26 mouse cellular contexts compared by ENCODE assay signal in genomic region chr12:9355512-9355911, GRCm38 (mm10).
"Had no signal": no experiment of that assay in that cellular context is flagged by ENCODE, and none has a peak within 500 bp of the region (broad histone marks: within the 10 kb centered on the region; RNA-seq: fewer than 3 reads in every experiment).

No protein-coding gene starts in this region.

- H3K4me2 ChIP-seq: embryonic facial prominence, embryonic 12.5 days; embryonic facial prominence, embryonic 13.5 days; embryonic facial prominence, embryonic 15.5 days; forebrain, embryonic 12.5 days; forebrain, embryonic 13.5 days; forebrain, embryonic 15.5 days; heart, embryonic 11.5 days had no signal

- H3K36me3 ChIP-seq: embryonic facial prominence, embryonic 10.5 days; embryonic facial prominence, embryonic 12.5 days; embryonic facial prominence, embryonic 13.5 days; embryonic facial prominence, embryonic 15.5 days; forebrain, embryonic 10.5 days; forebrain, embryonic 12.5 days; forebrain, embryonic 15.5 days; heart, embryonic 10.5 days had no signal

- DNase-seq: cerebellum, postnatal 10 days; cerebellum, postnatal 14 days; cerebellum, postnatal 25 days; cerebellum, postnatal 36 days; embryo, embryonic 11 days; forebrain, postnatal 0 days; gastrocnemius, adult 2 months; gastrocnemius, postnatal 10 days; gastrocnemius, postnatal 14 days; gastrocnemius, postnatal 25 days; gastrocnemius, postnatal 36 days; heart, adult 11 months; heart, adult 18-20 months; heart, adult 2 months had no signal

- H3K27me3 ChIP-seq: embryonic facial prominence, embryonic 12.5 days; embryonic facial prominence, embryonic 13.5 days; embryonic facial prominence, embryonic 15.5 days; forebrain, embryonic 12.5 days; forebrain, embryonic 13.5 days; forebrain, embryonic 15.5 days had no signal

- H3K4me3 ChIP-seq: embryonic facial prominence, embryonic 10.5 days; embryonic facial prominence, embryonic 12.5 days; embryonic facial prominence, embryonic 13.5 days; embryonic facial prominence, embryonic 15.5 days; erythroblast, embryonic 14.5 days; forebrain, embryonic 10.5 days; forebrain, embryonic 12.5 days; forebrain, embryonic 13.5 days; forebrain, embryonic 15.5 days; gastrocnemius, adult 2 months; heart, adult 2 months; heart, embryonic 10.5 days had no signal

- H3K4me1 ChIP-seq: embryonic facial prominence, embryonic 12.5 days; embryonic facial prominence, embryonic 15.5 days; forebrain, embryonic 10.5 days; forebrain, embryonic 12.5 days; forebrain, embryonic 13.5 days; forebrain, embryonic 15.5 days; heart, embryonic 10.5 days had no signal

- H3K9me3 ChIP-seq: embryonic facial prominence, embryonic 10.5 days; embryonic facial prominence, embryonic 12.5 days; embryonic facial prominence, embryonic 13.5 days; embryonic facial prominence, embryonic 15.5 days; forebrain, embryonic 10.5 days; forebrain, embryonic 12.5 days; forebrain, embryonic 13.5 days; forebrain, embryonic 15.5 days; heart, embryonic 10.5 days had no signal

- H3K27ac ChIP-seq: embryonic facial prominence, embryonic 10.5 days; embryonic facial prominence, embryonic 12.5 days; embryonic facial prominence, embryonic 13.5 days; embryonic facial prominence, embryonic 15.5 days; forebrain, embryonic 10.5 days; forebrain, embryonic 12.5 days; forebrain, embryonic 13.5 days; forebrain, embryonic 15.5 days; gastrocnemius, adult 2 months; heart, adult 2 months; heart, embryonic 10.5 days had no signal

- ATAC-seq: forebrain, embryonic 13.5 days; forebrain, embryonic 14.5 days; forebrain, embryonic 15.5 days; forebrain, postnatal 0 days had no signal

- H3K9ac ChIP-seq: embryonic facial prominence, embryonic 12.5 days; embryonic facial prominence, embryonic 13.5 days; embryonic facial prominence, embryonic 15.5 days; forebrain, embryonic 12.5 days; forebrain, embryonic 13.5 days; forebrain, embryonic 15.5 days; forebrain, postnatal 0 days had no signal
